Mouse (Mus musculus): ENCODE results near the gene Asap2. TPM values are rescaled to one million over a fixed set of nuclear protein-coding genes. Genes with fewer than 3 reads are reported as not detected.

Gene Asap2
- total and polyA plus RNA-seq, 2 experiments from 2014 or later, result 14.9 to 27.8 TPM

DNA sequence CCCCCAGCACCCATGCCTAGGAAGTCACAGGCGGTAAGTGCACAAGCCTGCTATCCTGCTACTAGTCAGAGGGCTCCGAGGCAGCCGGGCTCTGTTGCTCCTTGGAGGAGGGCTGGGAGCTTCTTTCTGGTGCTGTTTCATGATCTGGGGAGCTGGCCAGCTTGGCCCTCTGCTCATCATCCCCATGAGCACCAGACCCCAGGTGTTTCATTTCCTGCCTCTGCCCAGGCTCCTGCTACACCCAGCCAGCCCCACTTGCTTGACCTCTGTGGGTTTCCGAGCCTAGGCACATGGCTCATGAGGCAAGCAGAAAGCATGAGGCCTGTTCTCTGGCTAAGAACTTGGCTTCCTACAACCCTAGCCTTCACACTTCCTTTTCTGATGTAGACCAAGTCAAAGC is 275.2 kb downstream of the Asap2 start:
- peaks cover 64% of the 10 kb centered on the region for H3K36me3 ChIP-seq (ENCODE audit: insufficient read depth)
- H3K4me2 ChIP-seq (ENCODE audit: low read depth), result no peak overlapping the region
- no peaks in the 10 kb centered on the region for H3K27me3 ChIP-seq (ENCODE audit: insufficient read depth, low read length)
- 97% methylated on average over 4 of the region's 4 CpGs for WGBS
- no peak overlapping the region for H3K9ac ChIP-seq
- H3K4me3 ChIP-seq (ENCODE audit: low read depth, low read length), result no peak overlapping the region
- ATAC-seq (no peak), DNase-seq (no peak)
- H3K27ac ChIP-seq (ENCODE audit: low read depth, low read length), result no peak overlapping the region
- H3K4me1 ChIP-seq (ENCODE audit: insufficient read depth), result no peaks in the 10 kb centered on the region
- TF ChIP-seq CTCF (IDR thresholded peaks at IDR 0.05; ENCODE audit: low read depth), result no peak
- H3K9me3 ChIP-seq (ENCODE audit: low read length), result no peaks in the 10 kb centered on the region

DNA sequence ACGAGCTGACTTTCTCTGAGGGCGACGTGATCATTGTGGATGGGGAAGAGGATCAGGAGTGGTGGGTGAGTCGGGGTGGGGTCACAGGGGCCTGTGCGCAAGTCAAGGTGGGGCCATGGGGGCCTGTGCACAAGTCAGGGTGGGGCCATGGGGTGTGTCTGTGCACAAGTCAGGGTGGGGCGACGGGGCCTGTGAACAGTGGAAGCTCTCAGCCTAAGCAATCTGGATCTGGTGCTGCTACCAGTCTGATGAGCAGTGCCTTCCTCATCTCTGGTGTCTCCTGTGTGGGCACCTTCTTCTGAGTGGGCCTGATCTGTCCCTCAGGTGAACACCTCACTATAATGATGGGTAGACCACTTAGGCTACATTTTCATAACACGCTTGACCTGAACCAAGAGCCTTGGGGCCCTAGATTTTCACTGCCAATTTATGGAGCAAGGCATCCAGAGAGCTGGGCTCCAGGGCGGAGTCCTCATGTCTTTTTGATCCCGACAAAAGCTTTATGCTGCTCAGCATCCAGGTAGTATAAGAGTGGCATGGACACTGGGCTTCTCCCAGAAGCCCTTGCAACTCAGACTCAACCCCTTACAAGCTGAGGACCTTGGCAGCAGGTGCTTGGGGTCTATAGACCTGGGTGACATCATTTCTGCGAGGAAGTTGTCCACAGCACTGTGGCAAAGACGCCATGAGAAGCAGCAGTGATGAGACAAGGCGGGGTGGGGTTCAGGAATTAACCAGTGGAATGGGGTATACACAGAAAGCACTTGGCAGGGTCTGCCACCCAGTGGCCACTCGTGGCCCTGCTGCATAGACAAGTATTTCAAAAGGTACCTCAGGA is 275.9 kb downstream of the Asap2 start:
- Histone ChIP-seq H3K27ac (ENCODE audit: low read depth, low read length) (no peak overlapping the region), H3K4me2 (ENCODE audit: low read depth) (no peak overlapping the region), H3K27me3 (ENCODE audit: insufficient read depth, low read length) (no peaks in the 10 kb centered on the region), H3K4me1 (ENCODE audit: insufficient read depth) (no peaks in the 10 kb centered on the region), H3K36me3 (ENCODE audit: insufficient read depth) (peaks cover 66% of the 10 kb centered on the region), H3K4me3 (ENCODE audit: low read depth, low read length) (no peak overlapping the region), H3K9ac (no peak overlapping the region), H3K9me3 (ENCODE audit: low read length) (no peaks in the 10 kb centered on the region)
- DNase-seq, result peak; percentile 85
- WGBS, result 75% methylated on average over 14 of the region's 14 CpGs
- TF ChIP-seq CTCF (IDR thresholded peaks at IDR 0.05; ENCODE audit: low read depth), result peak; percentile 84
- ATAC-seq, result peak; percentile 96

DNA sequence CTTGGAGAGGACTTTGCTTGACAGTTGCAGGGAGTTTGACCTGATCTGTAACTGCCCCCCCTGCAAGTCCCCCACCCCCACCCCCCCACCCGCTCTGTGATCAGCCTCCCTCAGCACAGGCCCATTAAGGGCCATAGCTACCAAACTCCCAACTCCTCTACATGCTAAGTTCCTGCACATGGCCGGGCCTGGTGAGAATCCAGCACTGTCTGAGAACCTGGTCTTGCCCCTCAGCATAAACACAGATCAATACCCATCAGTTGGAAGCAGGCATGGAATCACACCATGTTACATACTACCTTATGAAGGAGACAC is 276.5 kb downstream of the Asap2 start:
- 96% methylated on average over 2 of the region's 2 CpGs for WGBS
- Histone ChIP-seq H3K36me3 (ENCODE audit: insufficient read depth) (peaks cover 69% of the 10 kb centered on the region), H3K4me1 (ENCODE audit: insufficient read depth) (no peaks in the 10 kb centered on the region), H3K4me3 (ENCODE audit: low read depth, low read length) (no peak overlapping the region), H3K9ac (no peak overlapping the region), H3K4me2 (ENCODE audit: low read depth) (no peak overlapping the region), H3K27ac (ENCODE audit: low read depth, low read length) (no peak overlapping the region), H3K27me3 (ENCODE audit: insufficient read depth, low read length) (no peaks in the 10 kb centered on the region), H3K9me3 (ENCODE audit: low read length) (no peaks in the 10 kb centered on the region)
- no peak for DNase-seq
- TF ChIP-seq CTCF (IDR thresholded peaks at IDR 0.05; ENCODE audit: low read depth), result no peak
- ATAC-seq, result no peak

DNA sequence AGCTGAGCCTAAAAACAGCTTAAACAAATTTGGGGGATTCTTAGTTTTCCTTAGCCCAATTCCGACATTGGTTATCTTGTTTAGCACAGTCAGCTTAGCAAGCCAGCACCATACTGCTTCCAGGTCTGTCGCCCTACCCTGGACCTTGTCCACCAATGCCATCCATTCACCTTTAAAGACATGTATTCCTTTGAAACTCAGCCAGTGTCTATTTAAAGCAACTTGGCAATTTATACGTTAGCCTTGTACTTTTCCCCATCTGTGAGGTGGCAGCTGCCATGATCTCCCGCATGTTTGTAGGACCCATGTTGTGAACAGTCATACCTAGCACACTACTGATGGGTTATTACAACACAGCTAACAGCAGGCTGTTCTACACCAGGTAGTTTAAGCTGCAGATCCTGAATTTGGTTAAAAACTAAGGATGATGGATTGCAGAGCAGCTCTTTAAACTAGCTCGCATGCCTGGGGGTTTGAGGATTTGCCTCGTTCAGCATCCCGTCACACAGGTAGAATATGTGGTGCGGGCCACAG is 277.9 kb downstream of the Asap2 start:
- no peaks in the 10 kb centered on the region for H3K27me3 ChIP-seq (ENCODE audit: insufficient read depth, low read length)
- no peak overlapping the region for H3K9ac ChIP-seq
- ATAC-seq (no peak), DNase-seq (no peak)
- no peak overlapping the region for H3K4me2 ChIP-seq (ENCODE audit: low read depth)
- TF ChIP-seq CTCF (IDR thresholded peaks at IDR 0.05; ENCODE audit: low read depth), result no peak
- WGBS, result 90% methylated on average over 8 of the region's 8 CpGs
- H3K27ac ChIP-seq (ENCODE audit: low read depth, low read length), result no peak overlapping the region
- H3K9me3 ChIP-seq (ENCODE audit: low read length), result no peaks in the 10 kb centered on the region
- H3K4me3 ChIP-seq (ENCODE audit: low read depth, low read length), result no peak overlapping the region
- H3K36me3 ChIP-seq (ENCODE audit: insufficient read depth), result peaks cover 71% of the 10 kb centered on the region
- no peaks in the 10 kb centered on the region for H3K4me1 ChIP-seq (ENCODE audit: insufficient read depth)

DNA sequence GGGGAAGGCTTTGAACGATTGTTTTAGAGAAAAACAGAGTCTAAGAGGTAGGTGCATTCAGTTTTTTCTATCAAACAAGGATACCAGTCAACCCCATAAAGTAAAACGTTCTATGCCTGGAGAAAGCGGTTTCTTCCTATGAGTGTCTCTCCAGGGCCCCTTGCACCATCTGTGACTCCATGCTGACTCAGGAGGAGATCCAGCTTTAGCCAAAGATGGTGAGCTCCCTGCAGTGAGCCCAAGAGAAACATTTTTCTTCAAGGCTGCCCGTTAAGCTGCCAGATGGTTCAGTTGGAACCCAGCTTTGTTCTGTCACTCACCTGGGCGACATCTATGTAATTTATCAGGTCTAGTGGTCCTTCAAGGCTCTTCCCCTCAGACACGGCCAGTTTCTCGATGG is 284.2 kb downstream of the Asap2 start:
- H3K4me1 ChIP-seq (ENCODE audit: insufficient read depth), result no peaks in the 10 kb centered on the region
- TF ChIP-seq CTCF (IDR thresholded peaks at IDR 0.05; ENCODE audit: low read depth), result no peak
- H3K9ac ChIP-seq, result no peak overlapping the region
- no peak for DNase-seq
- H3K4me2 ChIP-seq (ENCODE audit: low read depth), result no peak overlapping the region
- no peak overlapping the region for H3K27ac ChIP-seq (ENCODE audit: low read depth, low read length)
- peaks cover 27% of the 10 kb centered on the region for H3K36me3 ChIP-seq (ENCODE audit: insufficient read depth)
- no peak for ATAC-seq
- WGBS, result 75% methylated on average over 7 of the region's 7 CpGs
- no peaks in the 10 kb centered on the region for H3K27me3 ChIP-seq (ENCODE audit: insufficient read depth, low read length)
- H3K4me3 ChIP-seq (ENCODE audit: low read depth, low read length), result no peak overlapping the region
- no peaks in the 10 kb centered on the region for H3K9me3 ChIP-seq (ENCODE audit: low read length)

DNA sequence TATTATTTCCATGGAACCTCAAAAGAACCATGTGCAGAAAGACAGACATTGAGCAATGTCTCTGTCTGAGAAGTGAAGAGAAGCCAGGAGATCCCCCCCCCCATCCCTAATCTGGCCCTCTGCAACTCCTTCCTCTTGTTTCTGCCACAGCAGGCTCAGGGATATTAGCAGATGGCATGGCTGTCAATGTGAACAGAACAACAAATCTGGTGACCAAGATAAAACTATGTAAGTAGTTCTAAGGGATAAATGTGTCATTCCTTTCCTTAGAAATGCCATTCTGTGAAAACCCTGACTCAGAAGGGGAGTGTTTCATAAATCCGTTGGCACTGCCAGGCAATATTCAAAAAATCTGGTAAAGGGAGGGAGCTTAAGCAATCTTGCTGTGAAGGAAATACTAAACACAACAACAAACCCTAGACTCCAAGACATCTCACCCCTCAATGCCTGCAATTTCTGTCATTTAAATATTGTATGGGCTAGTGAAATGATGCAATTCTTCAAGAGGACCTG is 287.1 kb downstream of the Asap2 start:
- TF ChIP-seq CTCF (IDR thresholded peaks at IDR 0.05; ENCODE audit: low read depth), result no peak
- peaks cover 3% of the 10 kb centered on the region; the same call in 1 of the 2 replicates for H3K36me3 ChIP-seq (ENCODE audit: insufficient read depth)
- H3K4me1 ChIP-seq (ENCODE audit: insufficient read depth), result no peaks in the 10 kb centered on the region
- no peaks in the 10 kb centered on the region for H3K9me3 ChIP-seq (ENCODE audit: low read length)
- no peak overlapping the region for H3K4me3 ChIP-seq (ENCODE audit: low read depth, low read length)
- H3K4me2 ChIP-seq (ENCODE audit: low read depth), result no peak overlapping the region
- H3K9ac ChIP-seq, result no peak overlapping the region
- DNase-seq, result no peak
- no peaks in the 10 kb centered on the region for H3K27me3 ChIP-seq (ENCODE audit: insufficient read depth, low read length)
- H3K27ac ChIP-seq (ENCODE audit: low read depth, low read length), result no peak overlapping the region
- WGBS, result 65% methylated on average over 1 of the region's 1 CpGs
- peak; percentile 21; the same call in 1 of the 2 replicates for ATAC-seq

DNA sequence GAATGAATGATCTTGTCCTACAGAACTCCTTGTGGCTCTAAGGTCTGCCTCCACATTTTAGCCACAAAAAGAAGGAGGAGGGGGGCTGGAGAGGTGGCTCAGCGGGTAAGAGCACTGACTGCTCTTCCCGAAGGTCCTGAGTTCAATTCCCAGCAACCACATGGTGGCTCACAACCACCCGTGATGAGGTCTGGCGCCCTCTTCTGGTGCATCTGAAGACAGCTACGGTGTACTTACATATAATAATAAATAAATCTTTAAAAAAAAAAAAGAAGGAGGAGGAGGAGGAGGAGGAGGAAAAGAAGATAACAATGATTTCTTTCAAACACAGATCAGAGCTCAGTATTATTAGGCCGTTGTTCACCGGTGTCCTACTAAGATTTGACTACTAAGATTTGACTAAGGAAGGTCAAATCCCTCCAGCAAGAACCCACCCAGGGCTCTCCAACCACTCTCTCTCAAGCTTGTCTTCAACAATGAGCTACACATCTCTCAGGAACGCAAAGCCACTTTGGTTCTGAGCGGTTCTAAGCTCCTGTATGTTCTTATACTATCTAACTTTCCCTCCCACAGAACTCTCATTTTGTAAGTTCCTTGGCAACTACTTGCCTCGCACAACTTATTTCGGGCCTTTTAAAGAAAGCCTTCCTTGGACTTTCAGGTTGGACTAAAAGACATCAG is 294.6 kb downstream of the Asap2 start, which contains the start of gene Cpsf3:
Gene Cpsf3, plus strand, starts transcription at position 631 of the 681 bp plus-strand sequence.
- Histone ChIP-seq H3K9ac (peak within 1 kb of the TSS; percentile 80), H3K4me1 (ENCODE audit: insufficient read depth) (0 out of 2 replicates have a peak, but pooled peaks cover 7% of the 10 kb centered on the region)
- WGBS, result 57% methylated on average over 11 of the region's 11 CpGs

More for the DNA sequence above, 294.6 kb downstream of the Asap2 start, which contains the start of gene Cpsf3:
- no peak for TF ChIP-seq CTCF (IDR thresholded peaks at IDR 0.05; ENCODE audit: low read depth)
- Histone ChIP-seq H3K36me3 (ENCODE audit: insufficient read depth) (0 out of 2 replicates have a peak, but pooled peaks cover 4% of the 10 kb centered on the region), H3K9me3 (ENCODE audit: low read length) (no peaks in the 10 kb centered on the region), H3K27me3 (ENCODE audit: insufficient read depth, low read length) (no peaks in the 10 kb centered on the region), H3K4me2 (ENCODE audit: low read depth) (peak within 1 kb of the TSS; percentile 67), H3K27ac (ENCODE audit: low read depth, low read length) (peak within 1 kb of the TSS; percentile 93), H3K4me3 (ENCODE audit: low read depth, low read length) (peak within 1 kb of the TSS; percentile 76)
- ATAC-seq (no peak), DNase-seq (no peak)
